Mouse (Mus musculus): Measurements from ENCODE around the gene Pid1. TPM values are rescaled to one million over a fixed set of nuclear protein-coding genes. Genes with fewer than 3 reads are reported as not detected.

Pid1 gene
- polyA plus RNA-seq, 2 experiments, result 21.1 to 42.9 TPM

- TF ChIP-seq POLR2A (IDR thresholded peaks at IDR 0.05; ENCODE audit: borderline replicate concordance, extremely low read depth, insufficient read depth, insufficient read length), result no peak
- WGBS, result 88% methylated on average over 4 of the region's 4 CpGs
- no peak overlapping the region for H3K4me2 ChIP-seq (replicated peaks; ENCODE audit: low read depth, low read length, severe bottlenecking)
Observed at GRCm38 (mm10) chr1:84390961-84391360, 27.0 kb upstream of the Pid1 start.

GRCm38 (mm10) chr1:84387616-84388015, 23.6 kb upstream of the Pid1 start:
- TF ChIP-seq POLR2A (IDR thresholded peaks at IDR 0.05; ENCODE audit: borderline replicate concordance, extremely low read depth, insufficient read depth, insufficient read length), result no peak
- Histone ChIP-seq H3K27me3 (ENCODE audit: control insufficient read depth, insufficient read depth, low read length) (no peaks in the 10 kb centered on the region), H3K4me1 (ENCODE audit: control insufficient read depth, insufficient read depth, low read length) (0 out of 2 replicates have a peak, but pooled peaks cover 2% of the 10 kb centered on the region), H3K27ac (replicated peaks; ENCODE audit: low read depth, low read length) (no peak overlapping the region), H3K9me3 (ENCODE audit: control insufficient read depth, low read length) (no peaks in the 10 kb centered on the region), H3K9ac (ENCODE audit: low read depth, low read length, severe bottlenecking) (no peak overlapping the region), H3K36me3 (ENCODE audit: control insufficient read depth, insufficient read depth, low read length) (no peaks in the 10 kb centered on the region), H3K4me2 (replicated peaks; ENCODE audit: low read depth, low read length, severe bottlenecking) (no peak overlapping the region), H3K4me3 (replicated peaks; ENCODE audit: low read length) (no peak overlapping the region)
- ATAC-seq (ENCODE audit: low FRiP score, low read depth), result peak; percentile 44; the same call in 1 of the 2 replicates
- 37% methylated on average over 4 of the region's 4 CpGs for WGBS
- peak; percentile 30 for DNase-seq (ENCODE audit: low spot score)

More at GRCm38 (mm10) chr1:84390961-84391360, 27.0 kb upstream of the Pid1 start:
- H3K9ac ChIP-seq (ENCODE audit: low read depth, low read length, severe bottlenecking), result no peak overlapping the region
- no peak for ATAC-seq (ENCODE audit: low FRiP score, low read depth)
- H3K27me3 ChIP-seq (ENCODE audit: control insufficient read depth, insufficient read depth, low read length), result no peaks in the 10 kb centered on the region
- no peaks in the 10 kb centered on the region for H3K36me3 ChIP-seq (ENCODE audit: control insufficient read depth, insufficient read depth, low read length)
- DNase-seq (ENCODE audit: low spot score), result no peak
- H3K9me3 ChIP-seq (ENCODE audit: control insufficient read depth, low read length), result no peaks in the 10 kb centered on the region
- H3K27ac ChIP-seq (replicated peaks; ENCODE audit: low read depth, low read length), result no peak overlapping the region
- H3K4me3 ChIP-seq (replicated peaks; ENCODE audit: low read length), result no peak overlapping the region
- 0 out of 2 replicates have a peak, but pooled peaks cover 2% of the 10 kb centered on the region for H3K4me1 ChIP-seq (ENCODE audit: control insufficient read depth, insufficient read depth, low read length)

- peak; percentile 48 for DNase-seq (ENCODE audit: low spot score)
- Histone ChIP-seq H3K4me2 (replicated peaks; ENCODE audit: low read depth, low read length, severe bottlenecking) (no peak overlapping the region), H3K36me3 (ENCODE audit: control insufficient read depth, insufficient read depth, low read length) (no peaks in the 10 kb centered on the region), H3K27me3 (ENCODE audit: control insufficient read depth, insufficient read depth, low read length) (no peaks in the 10 kb centered on the region), H3K4me3 (replicated peaks; ENCODE audit: low read length) (no peak overlapping the region), H3K9me3 (ENCODE audit: control insufficient read depth, low read length) (no peaks in the 10 kb centered on the region), H3K4me1 (ENCODE audit: control insufficient read depth, insufficient read depth, low read length) (0 out of 2 replicates have a peak, but pooled peaks cover 2% of the 10 kb centered on the region), H3K9ac (ENCODE audit: low read depth, low read length, severe bottlenecking) (no peak overlapping the region), H3K27ac (replicated peaks; ENCODE audit: low read depth, low read length) (no peak overlapping the region)
- no peak for TF ChIP-seq POLR2A (IDR thresholded peaks at IDR 0.05; ENCODE audit: borderline replicate concordance, extremely low read depth, insufficient read depth, insufficient read length)
- WGBS, result 62% methylated on average over 8 of the region's 8 CpGs
- ATAC-seq (ENCODE audit: low FRiP score, low read depth), result no peak
Observed at GRCm38 (mm10) chr1:84386481-84387146, 22.6 kb upstream of the Pid1 start.

- DNase-seq (ENCODE audit: low spot score) (no peak), ATAC-seq (ENCODE audit: low FRiP score, low read depth) (no peak)
- Histone ChIP-seq H3K27ac (replicated peaks; ENCODE audit: low read depth, low read length) (no peak overlapping the region), H3K9ac (ENCODE audit: low read depth, low read length, severe bottlenecking) (no peak overlapping the region), H3K4me1 (ENCODE audit: control insufficient read depth, insufficient read depth, low read length) (0 out of 2 replicates have a peak, but pooled peaks cover 2% of the 10 kb centered on the region), H3K4me2 (replicated peaks; ENCODE audit: low read depth, low read length, severe bottlenecking) (no peak overlapping the region), H3K27me3 (ENCODE audit: control insufficient read depth, insufficient read depth, low read length) (no peaks in the 10 kb centered on the region), H3K36me3 (ENCODE audit: control insufficient read depth, insufficient read depth, low read length) (no peaks in the 10 kb centered on the region), H3K9me3 (ENCODE audit: control insufficient read depth, low read length) (no peaks in the 10 kb centered on the region), H3K4me3 (replicated peaks; ENCODE audit: low read length) (no peak overlapping the region)
- WGBS, result 72% methylated on average over 1 of the region's 1 CpGs
- no peak for TF ChIP-seq POLR2A (IDR thresholded peaks at IDR 0.05; ENCODE audit: borderline replicate concordance, extremely low read depth, insufficient read depth, insufficient read length)
Observed at GRCm38 (mm10) chr1:84382709-84383108, 18.7 kb upstream of the Pid1 start.

- no peak for DNase-seq (ENCODE audit: low spot score)
- Histone ChIP-seq H3K36me3 (ENCODE audit: control insufficient read depth, insufficient read depth, low read length) (no peaks in the 10 kb centered on the region), H3K9me3 (ENCODE audit: control insufficient read depth, low read length) (no peaks in the 10 kb centered on the region), H3K9ac (ENCODE audit: low read depth, low read length, severe bottlenecking) (no peak overlapping the region), H3K4me2 (replicated peaks; ENCODE audit: low read depth, low read length, severe bottlenecking) (no peak overlapping the region), H3K27ac (replicated peaks; ENCODE audit: low read depth, low read length) (no peak overlapping the region), H3K4me1 (ENCODE audit: control insufficient read depth, insufficient read depth, low read length) (no peaks in the 10 kb centered on the region), H3K27me3 (ENCODE audit: control insufficient read depth, insufficient read depth, low read length) (no peaks in the 10 kb centered on the region), H3K4me3 (replicated peaks; ENCODE audit: low read length) (no peak overlapping the region)
- ATAC-seq (ENCODE audit: low FRiP score, low read depth), result no peak
- TF ChIP-seq POLR2A (IDR thresholded peaks at IDR 0.05; ENCODE audit: borderline replicate concordance, extremely low read depth, insufficient read depth, insufficient read length), result no peak
- 94% methylated on average over 5 of the region's 5 CpGs for whole genome bisulfite sequencing
Observed at GRCm38 (mm10) chr1:84382064-84382463, 18.1 kb upstream of the Pid1 start.

Data from limb, embryonic 14.5 days (tissue).